Mouse (Mus musculus) layer of hippocampus, adult 11-12 months (tissue): ENCODE measurements around the gene Mzf1.
"Not testable (repeated sequence)": the region's sequence is repeated elsewhere in the genome, so short reads cannot be mapped to it uniquely, and the experiment has no call there.

Experiments used
- DNase-seq: peaks from one replicate; pipeline ENCODE4 v3.0.0; 2022; ENCODE audit warnings: low spot score

Mzf1 gene

GRCm38 (mm10) chr7:13054287-13055010 lies at the start of gene Mzf1:
Gene Mzf1 (minus strand): TSS chr7:13054764.
- peak; percentile 96 for DNase-seq

- no peak for DNase-seq
Observed at GRCm38 (mm10) chr7:13095073-13095472, 40.5 kb upstream of the Mzf1 start, which contains the start of gene Vmn1r85. Gene Vmn1r85 (minus strand): TSS chr7:13095173.

- DNase-seq: no peak
Observed at GRCm38 (mm10) chr7:13072293-13072692, 17.7 kb upstream of the Mzf1 start.

- not testable (repeated sequence) for DNase-seq
Observed at GRCm38 (mm10) chr7:13063399-13063798, 8.8 kb upstream of the Mzf1 start.

GRCm38 (mm10) chr7:13059536-13059935 lies 5.0 kb upstream of the Mzf1 start:
- no peak for DNase-seq

GRCm38 (mm10) chr7:13056913-13057700 lies 2.5 kb upstream of the Mzf1 start:
- no peak for DNase-seq

GRCm38 (mm10) chr7:13053961-13054286 lies 640 bp downstream of the Mzf1 start:
- DNase-seq: no peak

- DNase-seq: no peak
Observed at GRCm38 (mm10) chr7:13053501-13053900, 1.1 kb downstream of the Mzf1 start.

- DNase-seq: peak; percentile 14
Observed at GRCm38 (mm10) chr7:13053001-13053400, 1.6 kb downstream of the Mzf1 start.

GRCm38 (mm10) chr7:13046084-13046483 lies 8.5 kb downstream of the Mzf1 start:
- no peak for DNase-seq

- no peak for DNase-seq
Observed at GRCm38 (mm10) chr7:13044254-13044625, 10.3 kb downstream of the Mzf1 start.

GRCm38 (mm10) chr7:13043445-13044253 lies 10.9 kb downstream of the Mzf1 start:
- DNase-seq: no peak

GRCm38 (mm10) chr7:13043120-13043444 lies 11.5 kb downstream of the Mzf1 start:
- no peak for DNase-seq

GRCm38 (mm10) chr7:13042511-13042910 lies 12.1 kb downstream of the Mzf1 start:
- DNase-seq: no peak

GRCm38 (mm10) chr7:13041256-13041655 lies 13.3 kb downstream of the Mzf1 start:
- DNase-seq: no peak

- no peak for DNase-seq
Observed at GRCm38 (mm10) chr7:13039181-13039580, 15.4 kb downstream of the Mzf1 start.

- no peak for DNase-seq
Observed at GRCm38 (mm10) chr7:13038621-13039169, 15.9 kb downstream of the Mzf1 start.

- DNase-seq: peak; percentile 100
Observed at GRCm38 (mm10) chr7:13037901-13038555, 16.5 kb downstream of the Mzf1 start, which contains the start of gene Ube2m. Gene Ube2m (minus strand): TSS chr7:13038275.

GRCm38 (mm10) chr7:13037366-13037765 lies 17.2 kb downstream of the Mzf1 start:
- DNase-seq: peak; percentile 64

GRCm38 (mm10) chr7:13036806-13037205 lies 17.8 kb downstream of the Mzf1 start:
- no peak for DNase-seq

GRCm38 (mm10) chr7:13035211-13035855 lies 19.2 kb downstream of the Mzf1 start:
- DNase-seq: no peak
